Mouse (Mus musculus) heart, embryonic 11.5 days (tissue): ENCODE data around the gene Ice2. TPM values are rescaled to one million over a fixed set of nuclear protein-coding genes. Genes with fewer than 3 reads are reported as not detected.

Source experiments
- ATAC-seq: fragments of 200-750 bp; cut with Nextera tagmentation; replicated peaks from 2 replicates; pipeline ENCODE4 v1.8.0; 2017; ENCODE audit warnings: moderate library complexity; ENCODE audit not compliant: insufficient number of reproducible peaks, low FRiP score, low TSS enrichment
- H3K27ac ChIP-seq: fragments of 300-500 bp; sonication (generic); 2 replicates; pipeline ENCODE4 v1.5.1; 2014; ENCODE audit warnings: mild to moderate bottlenecking, low read depth, low read length
- H3K27me3 ChIP-seq: fragments of 300-500 bp; sonication (generic); 2 replicates; pipeline ENCODE4 v1.6.1; 2014; ENCODE audit warnings: mild to moderate bottlenecking, low read length, mixed read lengths; ENCODE audit not compliant: control insufficient read depth, insufficient read depth
- H3K36me3 ChIP-seq: fragments of 300-500 bp; sonication (generic); 2 replicates; pipeline ENCODE4 v1.6.1; 2014; ENCODE audit warnings: mild to moderate bottlenecking, low read length, moderate library complexity, mixed read lengths; ENCODE audit not compliant: control insufficient read depth, insufficient read depth
- H3K4me1 ChIP-seq: fragments of 300-500 bp; sonication (generic); 2 replicates; pipeline ENCODE4 v1.6.1; 2014; ENCODE audit warnings: low read length; ENCODE audit not compliant: control insufficient read depth, insufficient read depth
- H3K4me2 ChIP-seq: fragments of 300-500 bp; sonication (generic); 2 replicates; pipeline ENCODE4 v1.6.1; 2014; ENCODE audit warnings: mild to moderate bottlenecking, moderate library complexity
- H3K4me3 ChIP-seq: fragments of 300-500 bp; sonication (generic); 2 replicates; pipeline ENCODE4 v1.5.1; 2014; ENCODE audit warnings: low read depth, low read length
- H3K9ac ChIP-seq: fragments of 300-500 bp; sonication (generic); 2 replicates; pipeline ENCODE4 v1.6.1; 2014; ENCODE audit warnings: mild to moderate bottlenecking, low read depth, low read length, moderate library complexity
- H3K9me3 ChIP-seq: fragments of 300-500 bp; sonication (generic); replicated peaks from 2 replicates; pipeline ENCODE4 v1.6.1; 2016; ENCODE audit warnings: low read length; ENCODE audit not compliant: control insufficient read depth
- WGBS: fragments of 180-500 bp; shearing (Covaris S2); extraction: QIAGEN DNeasy Blood & Tissue Kit; methylation state at CpG from one replicate; pipeline ENCODE4 v1.1.7; 2014; ENCODE audit not compliant: insufficient replicate concordance; 5-methylcytosine and 5-hydroxymethylcytosine counted together
- polyA plus RNA-seq: library from polyadenylated mRNA; unstranded; fragments of >200 nt; fragmentation: Nextera tagmentation; extraction: Ambion mirVana; gene quantifications from 2 replicates; pipeline ENCODE4 v1.2.1, GENCODE M21; 2014

Ice2 gene
- polyA plus RNA-seq, 1 experiment from 2014 or later, result 15.6 TPM

GRCm38 (mm10) chr9:69458982-69459381, 61.3 kb downstream of the Ice2 start:
- Histone ChIP-seq H3K9ac (no peak overlapping the region), H3K9me3 (no peaks in the 10 kb centered on the region), H3K36me3 (no peaks in the 10 kb centered on the region; the same call in 1 of the 2 replicates), H3K4me1 (peaks cover 43% of the 10 kb centered on the region), H3K4me2 (0 out of 2 replicates have a peak overlapping the region, but pooled peaks have one; percentile 21), H3K27me3 (no peaks in the 10 kb centered on the region), H3K27ac (no peak overlapping the region), H3K4me3 (no peak overlapping the region)
- WGBS, result 38% methylated on average over 2 of the region's 2 CpGs
- no peak for ATAC-seq

GRCm38 (mm10) chr9:69459876-69460275, 62.2 kb downstream of the Ice2 start:
- Histone ChIP-seq H3K36me3 (no peaks in the 10 kb centered on the region; the same call in 1 of the 2 replicates), H3K4me1 (peaks cover 43% of the 10 kb centered on the region), H3K27ac (no peak overlapping the region), H3K9ac (no peak overlapping the region), H3K4me3 (no peak overlapping the region), H3K9me3 (no peaks in the 10 kb centered on the region), H3K4me2 (no peak overlapping the region), H3K27me3 (no peaks in the 10 kb centered on the region)
- no peak for ATAC-seq
- 86% methylated on average over 7 of the region's 7 CpGs for WGBS

- no peak overlapping the region for H3K9ac ChIP-seq
- peaks cover 2% of the 10 kb centered on the region; the same call in 1 of the 2 replicates for H3K36me3 ChIP-seq
- no peaks in the 10 kb centered on the region for H3K9me3 ChIP-seq
- ATAC-seq, result no peak
- H3K4me2 ChIP-seq, result no peak overlapping the region
- no peaks in the 10 kb centered on the region for H3K27me3 ChIP-seq
- no peak overlapping the region for H3K27ac ChIP-seq
- H3K4me3 ChIP-seq, result no peak overlapping the region
- peaks cover 18% of the 10 kb centered on the region for H3K4me1 ChIP-seq
- WGBS, result 63% methylated on average over 2 of the region's 2 CpGs
Observed at GRCm38 (mm10) chr9:69463046-69463445, 65.3 kb downstream of the Ice2 start.

GRCm38 (mm10) chr9:69464109-69464756, 66.5 kb downstream of the Ice2 start:
- Histone ChIP-seq H3K9ac (no peak overlapping the region), H3K9me3 (no peaks in the 10 kb centered on the region), H3K27ac (no peak overlapping the region), H3K4me1 (peaks cover 13% of the 10 kb centered on the region), H3K27me3 (no peaks in the 10 kb centered on the region), H3K36me3 (peaks cover 3% of the 10 kb centered on the region; the same call in 1 of the 2 replicates), H3K4me2 (no peak overlapping the region), H3K4me3 (no peak overlapping the region)
- WGBS, result 78% methylated on average over 6 of the region's 6 CpGs
- ATAC-seq, result no peak

GRCm38 (mm10) chr9:69466098-69466497, 68.4 kb downstream of the Ice2 start:
- no peak overlapping the region for H3K4me3 ChIP-seq
- H3K27ac ChIP-seq, result 0 out of 2 replicates have a peak overlapping the region, but pooled peaks have one; percentile 6
- no peaks in the 10 kb centered on the region for H3K27me3 ChIP-seq
- ATAC-seq, result no peak
- no peaks in the 10 kb centered on the region for H3K9me3 ChIP-seq
- peaks cover 24% of the 10 kb centered on the region for H3K4me1 ChIP-seq
- no peak overlapping the region for H3K9ac ChIP-seq
- H3K36me3 ChIP-seq, result peaks cover 6% of the 10 kb centered on the region; the same call in 1 of the 2 replicates
- no peak overlapping the region for H3K4me2 ChIP-seq
- 79% methylated on average over 4 of the region's 4 CpGs for WGBS

- H3K9me3 ChIP-seq, result no peaks in the 10 kb centered on the region
- no peak for ATAC-seq
- H3K27ac ChIP-seq, result peak overlapping the region; percentile 10; the same call in 1 of the 2 replicates
- peaks cover 36% of the 10 kb centered on the region for H3K4me1 ChIP-seq
- no peak overlapping the region for H3K9ac ChIP-seq
- no peaks in the 10 kb centered on the region for H3K27me3 ChIP-seq
- no peak overlapping the region for H3K4me3 ChIP-seq
- H3K36me3 ChIP-seq, result 0 out of 2 replicates have a peak, but pooled peaks cover 6% of the 10 kb centered on the region
- 54% methylated on average over 10 of the region's 10 CpGs for WGBS
- no peak overlapping the region for H3K4me2 ChIP-seq
Observed at GRCm38 (mm10) chr9:69467310-69467939, 69.7 kb downstream of the Ice2 start.

- peak; percentile 52 for ATAC-seq
- peaks cover 6% of the 10 kb centered on the region; the same call in 1 of the 2 replicates for H3K36me3 ChIP-seq
- no peaks in the 10 kb centered on the region for H3K27me3 ChIP-seq
- peak overlapping the region; percentile 47; the same call in 1 of the 2 replicates for H3K27ac ChIP-seq
- H3K9me3 ChIP-seq, result no peaks in the 10 kb centered on the region
- no peak overlapping the region for H3K4me3 ChIP-seq
- H3K4me2 ChIP-seq, result no peak overlapping the region
- peaks cover 38% of the 10 kb centered on the region for H3K4me1 ChIP-seq
- WGBS, result 11% methylated on average over 9 of the region's 9 CpGs
- no peak overlapping the region for H3K9ac ChIP-seq
Observed at GRCm38 (mm10) chr9:69468991-69469390, 71.3 kb downstream of the Ice2 start.

- Histone ChIP-seq H3K9ac (no peak overlapping the region), H3K4me2 (peak overlapping the region; percentile 19; the same call in 1 of the 2 replicates), H3K4me1 (peaks cover 38% of the 10 kb centered on the region), H3K27ac (peak overlapping the region; percentile 84), H3K36me3 (peaks cover 6% of the 10 kb centered on the region; the same call in 1 of the 2 replicates), H3K4me3 (no peak overlapping the region), H3K27me3 (no peaks in the 10 kb centered on the region), H3K9me3 (no peaks in the 10 kb centered on the region)
- ATAC-seq, result no peak
- 57% methylated on average over 5 of the region's 5 CpGs for WGBS
Observed at GRCm38 (mm10) chr9:69470362-69470761, 72.7 kb downstream of the Ice2 start.
